Mouse (Mus musculus) cortical plate, adult 2 months (tissue): ENCODE data around the gene Elmo3.

Source experiments
- CTCF ChIP-seq: fragments of 200-500 bp; IDR thresholded peaks from 2 replicates; pipeline ENCODE4 v1.5.1; 2011; ENCODE audit warnings: mild to moderate bottlenecking, control low read depth, low read length; ENCODE audit not compliant: insufficient read depth; ENCODE audit errors: extremely low read depth
- POLR2A ChIP-seq: fragments of 200-500 bp; IDR thresholded peaks from 2 replicates; pipeline ENCODE4 v1.6.1; 2011; ENCODE audit warnings: mild to moderate bottlenecking, low read length, control low read depth; ENCODE audit not compliant: insufficient read depth; ENCODE audit errors: extremely low read depth

DNA sequence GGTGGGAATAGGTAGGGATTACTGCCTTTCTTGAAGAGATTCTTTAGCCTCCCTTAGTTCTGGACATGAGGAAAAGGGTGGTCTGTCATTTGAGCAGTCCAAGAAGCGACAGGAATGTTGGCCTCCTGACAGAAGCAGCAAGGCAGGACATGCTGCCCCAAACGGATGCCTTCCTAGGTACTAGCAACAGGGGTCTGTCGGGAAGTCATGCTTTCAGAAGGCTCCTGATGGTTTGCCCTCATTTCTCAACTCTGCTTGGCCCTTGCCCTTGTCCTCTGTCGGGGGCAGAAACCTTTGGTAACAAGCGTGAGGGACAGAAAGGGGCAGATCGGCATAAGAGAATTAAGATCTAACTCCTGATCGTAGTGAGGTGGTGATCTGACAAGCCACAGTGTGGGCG, 4.7 kb downstream of the Elmo3 start:
- no peak for TF ChIP-seq CTCF
- TF ChIP-seq POLR2A: no peak
